Mouse (Mus musculus) liver, embryonic 11.5 days (tissue): ENCODE data around the gene Fam107a. TPM values are rescaled to one million over a fixed set of nuclear protein-coding genes. Genes with fewer than 3 reads are reported as not detected.

Source experiments
- ATAC-seq: fragments of 200-750 bp; cut with Nextera tagmentation; replicated peaks from 2 replicates; pipeline ENCODE4 v1.8.0; 2017; ENCODE audit warnings: moderate number of reproducible peaks, mild to moderate bottlenecking, moderate TSS enrichment, moderate library complexity; ENCODE audit not compliant: low FRiP score
- DNase-seq: peaks from one replicate; pipeline ENCODE4 v3.0.0-alpha.2; 2017; ENCODE audit warnings: low spot score
- H3K27ac ChIP-seq: fragments of 300-500 bp; sonication (generic); 2 replicates; pipeline ENCODE4 v1.5.1; 2014; ENCODE audit warnings: mild to moderate bottlenecking, low read depth, low read length, control low read depth
- H3K27me3 ChIP-seq: fragments of 300-500 bp; sonication (generic); replicated peaks from 2 replicates; pipeline ENCODE4 v1.6.1; 2014; ENCODE audit warnings: low read length, mixed read lengths; ENCODE audit not compliant: control insufficient read depth, insufficient read depth
- H3K36me3 ChIP-seq: fragments of 300-500 bp; sonication (generic); 2 replicates; pipeline ENCODE4 v1.6.1; 2014; ENCODE audit warnings: mild to moderate bottlenecking, low read length, moderate library complexity, mixed read lengths; ENCODE audit not compliant: control insufficient read depth, insufficient read depth
- H3K4me1 ChIP-seq: fragments of 300-500 bp; sonication (generic); replicated peaks from 2 replicates; pipeline ENCODE4 v1.6.1; 2014; ENCODE audit warnings: low read length, mixed read lengths; ENCODE audit not compliant: control insufficient read depth, insufficient read depth
- H3K4me2 ChIP-seq: fragments of 300-500 bp; sonication (generic); 2 replicates; pipeline ENCODE4 v1.6.1; 2014; ENCODE audit warnings: mild to moderate bottlenecking, control low read depth, moderate library complexity
- H3K4me3 ChIP-seq: fragments of 300-500 bp; sonication (generic); 2 replicates; pipeline ENCODE4 v1.5.1; 2014; ENCODE audit warnings: low read depth, low read length, control low read depth
- H3K9ac ChIP-seq: fragments of 300-500 bp; sonication (generic); 2 replicates; pipeline ENCODE4 v1.6.1; 2014; ENCODE audit warnings: low read depth, low read length, control low read depth
- H3K9me3 ChIP-seq: fragments of 300-500 bp; sonication (generic); 2 replicates; pipeline ENCODE4 v1.6.1; 2016; ENCODE audit warnings: low read length, inconsistent platforms, mixed read lengths; ENCODE audit not compliant: control insufficient read depth
- WGBS: fragments of 180-500 bp; shearing (Covaris S2); extraction: QIAGEN DNeasy Blood & Tissue Kit; methylation state at CpG from one replicate; pipeline ENCODE4 v1.1.7; 2014; 5-methylcytosine and 5-hydroxymethylcytosine counted together
- polyA plus RNA-seq: library from polyadenylated mRNA; unstranded; fragments of >200 nt; fragmentation: Nextera tagmentation; extraction: Ambion mirVana; gene quantifications from 2 replicates; pipeline ENCODE4 v1.2.1, GENCODE M21; 2014

Fam107a gene
- 0.08 and 0.53 TPM in 2 replicates for polyA plus RNA-seq

GRCm38 (mm10) chr14:8317194-8318097 is at the start of gene Fam107a:
TSS of gene Fam107a (minus strand) at chr14:8318023.
- Histone ChIP-seq H3K27ac (no peak within 1 kb of the TSS), H3K9me3 (no peaks in the 10 kb centered on the region), H3K27me3 (peaks cover 41% of the 10 kb centered on the region), H3K4me1 (no peaks in the 10 kb centered on the region; the same call in 1 of the 2 replicates), H3K36me3 (no peaks in the 10 kb centered on the region), H3K9ac (no peak within 1 kb of the TSS), H3K4me3 (0 out of 2 replicates have a peak within 1 kb of the TSS, but pooled peaks have one; percentile 5), H3K4me2 (peak within 1 kb of the TSS; percentile 46)
- peak; percentile 31; the same call in 1 of the 2 replicates for ATAC-seq
- WGBS: 11% methylated on average over 41 of the region's 41 CpGs
- no peak for DNase-seq

- DNase-seq: no peak
- Histone ChIP-seq H3K36me3 (no peaks in the 10 kb centered on the region), H3K27ac (no peak overlapping the region), H3K27me3 (no peaks in the 10 kb centered on the region), H3K9ac (no peak overlapping the region), H3K4me3 (no peak overlapping the region), H3K4me1 (0 out of 2 replicates have a peak, but pooled peaks cover 3% of the 10 kb centered on the region), H3K4me2 (no peak overlapping the region), H3K9me3 (no peaks in the 10 kb centered on the region)
- WGBS: 0% methylated on average over 1 of the region's 1 CpGs
- no peak for ATAC-seq
Observed at GRCm38 (mm10) chr14:8367121-8367520, 49.3 kb upstream of the Fam107a start.

- Histone ChIP-seq H3K27me3 (no peaks in the 10 kb centered on the region), H3K36me3 (no peaks in the 10 kb centered on the region), H3K4me3 (no peak overlapping the region), H3K4me2 (no peak overlapping the region), H3K4me1 (0 out of 2 replicates have a peak, but pooled peaks cover 3% of the 10 kb centered on the region), H3K27ac (no peak overlapping the region), H3K9ac (no peak overlapping the region), H3K9me3 (no peaks in the 10 kb centered on the region)
- no peak for DNase-seq
- 70% methylated on average over 6 of the region's 6 CpGs for WGBS
- ATAC-seq: no peak
Observed at GRCm38 (mm10) chr14:8365833-8366232, 48.0 kb upstream of the Fam107a start.

GRCm38 (mm10) chr14:8356836-8357235 is 39.0 kb upstream of the Fam107a start:
- Histone ChIP-seq H3K9me3 (no peaks in the 10 kb centered on the region), H3K4me3 (no peak overlapping the region), H3K36me3 (no peaks in the 10 kb centered on the region), H3K27me3 (no peaks in the 10 kb centered on the region), H3K9ac (no peak overlapping the region), H3K4me1 (no peaks in the 10 kb centered on the region), H3K27ac (no peak overlapping the region), H3K4me2 (no peak overlapping the region)
- ATAC-seq: no peak
- DNase-seq: no peak
- 52% methylated on average over 9 of the region's 9 CpGs for WGBS

GRCm38 (mm10) chr14:8355999-8356501 is 38.2 kb upstream of the Fam107a start:
- H3K4me2 ChIP-seq: no peak overlapping the region
- no peaks in the 10 kb centered on the region for H3K9me3 ChIP-seq
- peak; percentile 44 for ATAC-seq
- no peak overlapping the region for H3K27ac ChIP-seq
- peak; percentile 65 for DNase-seq
- no peak overlapping the region for H3K4me3 ChIP-seq
- 35% methylated on average over 6 of the region's 6 CpGs for WGBS
- H3K9ac ChIP-seq: no peak overlapping the region
- no peaks in the 10 kb centered on the region for H3K4me1 ChIP-seq
- no peaks in the 10 kb centered on the region for H3K36me3 ChIP-seq
- no peaks in the 10 kb centered on the region for H3K27me3 ChIP-seq

GRCm38 (mm10) chr14:8348927-8349326 is 31.1 kb upstream of the Fam107a start:
- Histone ChIP-seq H3K27ac (no peak overlapping the region), H3K27me3 (no peaks in the 10 kb centered on the region), H3K4me1 (no peaks in the 10 kb centered on the region), H3K36me3 (no peaks in the 10 kb centered on the region), H3K9ac (no peak overlapping the region), H3K4me3 (no peak overlapping the region), H3K4me2 (no peak overlapping the region), H3K9me3 (no peaks in the 10 kb centered on the region)
- DNase-seq (no peak), ATAC-seq (no peak)
- WGBS: 60% methylated on average over 9 of the region's 9 CpGs

GRCm38 (mm10) chr14:8346255-8346997 is 28.6 kb upstream of the Fam107a start:
- H3K27ac ChIP-seq: no peak overlapping the region
- WGBS: 21% methylated on average over 7 of the region's 7 CpGs
- no peaks in the 10 kb centered on the region for H3K4me1 ChIP-seq
- H3K36me3 ChIP-seq: no peaks in the 10 kb centered on the region
- peak; percentile 70 for DNase-seq
- H3K27me3 ChIP-seq: no peaks in the 10 kb centered on the region
- H3K9me3 ChIP-seq: no peaks in the 10 kb centered on the region
- peak; percentile 16; the same call in 1 of the 2 replicates for ATAC-seq
- no peak overlapping the region for H3K9ac ChIP-seq
- no peak overlapping the region for H3K4me3 ChIP-seq
- no peak overlapping the region for H3K4me2 ChIP-seq

- WGBS: 75% methylated on average over 4 of the region's 4 CpGs
- no peak for ATAC-seq
- no peak overlapping the region for H3K4me2 ChIP-seq
- no peaks in the 10 kb centered on the region for H3K36me3 ChIP-seq
- H3K9ac ChIP-seq: no peak overlapping the region
- H3K27me3 ChIP-seq: no peaks in the 10 kb centered on the region
- H3K4me3 ChIP-seq: no peak overlapping the region
- no peaks in the 10 kb centered on the region for H3K9me3 ChIP-seq
- H3K4me1 ChIP-seq: no peaks in the 10 kb centered on the region
- DNase-seq: no peak
- no peak overlapping the region for H3K27ac ChIP-seq
Observed at GRCm38 (mm10) chr14:8345566-8345965, 27.7 kb upstream of the Fam107a start.
